Mouse (Mus musculus): ENCODE measurements around the gene Cog2. TPM values are rescaled to one million over a fixed set of nuclear protein-coding genes. Genes with fewer than 3 reads are reported as not detected.

The Cog2 gene
- polyA plus RNA-seq, 1 experiment from 2014 or later = 37.6 TPM

DNA sequence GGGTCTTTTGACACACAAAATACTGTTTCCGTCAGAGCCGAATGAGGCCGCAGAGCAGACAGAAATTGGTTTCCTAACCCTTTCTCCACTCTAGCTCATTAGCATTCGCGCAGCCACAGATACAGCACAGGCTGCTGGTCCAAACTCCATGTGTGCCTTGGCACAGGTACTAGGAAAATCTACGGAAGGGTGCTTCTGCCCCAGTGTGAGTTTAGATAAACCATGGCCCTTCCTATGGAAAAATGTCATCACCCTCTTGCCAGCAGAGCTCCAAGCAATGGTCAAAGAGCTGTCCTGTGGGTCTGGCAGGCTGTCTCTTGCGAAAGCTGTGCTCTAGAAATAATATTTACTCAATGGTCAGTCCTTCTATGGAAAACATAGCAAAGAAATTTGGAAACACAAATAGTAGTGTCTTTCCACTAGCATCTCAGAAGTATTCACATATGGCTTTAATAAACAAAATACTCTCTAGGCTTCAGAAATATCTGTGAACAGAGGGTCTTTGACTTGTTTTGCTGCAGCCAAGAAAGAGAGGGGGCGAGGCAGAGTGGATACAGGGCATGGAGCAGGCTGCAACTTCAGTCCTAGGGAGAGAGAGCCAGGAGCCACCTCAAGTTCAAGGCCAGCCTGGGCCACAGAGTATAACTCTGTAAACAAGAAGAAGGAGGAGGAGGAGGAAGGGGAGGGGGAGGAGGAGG, 51.3 kb downstream of the Cog2 start:
- no peaks in the 10 kb centered on the region for H3K36me3 ChIP-seq (ENCODE audit: control insufficient read depth, insufficient read depth, low read length)
- peak overlapping the region; percentile 80 for H3K27ac ChIP-seq (ENCODE audit: low read length)
- H3K4me1 ChIP-seq (ENCODE audit: control insufficient read depth, insufficient read depth, low read length) = peaks cover 23% of the 10 kb centered on the region
- H3K9me3 ChIP-seq (ENCODE audit: control insufficient read depth, low read length) = no peaks in the 10 kb centered on the region
- WGBS = 56% methylated on average over 8 of the region's 8 CpGs
- peak; percentile 58 for ATAC-seq
- no peaks in the 10 kb centered on the region for H3K27me3 ChIP-seq (replicated peaks; ENCODE audit: control insufficient read depth, insufficient read depth, low read length)
- H3K4me2 ChIP-seq (ENCODE audit: low read depth, low read length) = no peak overlapping the region
- H3K4me3 ChIP-seq (ENCODE audit: low read length) = no peak overlapping the region
- no peak overlapping the region for H3K9ac ChIP-seq (ENCODE audit: low read depth, low read length)

DNA sequence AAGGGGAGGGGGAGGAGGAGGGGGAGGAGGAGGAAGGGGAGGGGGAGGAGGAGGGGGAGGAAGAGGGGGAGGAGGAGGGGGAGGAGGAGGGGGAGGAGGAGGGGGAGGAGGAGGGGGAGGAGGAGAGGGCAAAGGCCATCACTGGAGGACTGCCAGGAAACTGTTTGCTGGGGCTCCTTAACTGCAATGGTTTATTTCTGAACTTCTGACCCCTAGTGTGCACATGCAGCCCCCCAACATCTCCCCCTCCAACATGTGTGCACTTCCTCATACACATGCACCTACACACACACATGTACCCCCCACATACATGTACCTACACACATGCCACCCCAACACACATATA, 51.8 kb downstream of the Cog2 start:
- Histone ChIP-seq H3K36me3 (ENCODE audit: control insufficient read depth, insufficient read depth, low read length) (no peaks in the 10 kb centered on the region), H3K27me3 (replicated peaks; ENCODE audit: control insufficient read depth, insufficient read depth, low read length) (no peaks in the 10 kb centered on the region), H3K4me3 (ENCODE audit: low read length) (no peak overlapping the region), H3K27ac (ENCODE audit: low read length) (peak overlapping the region; percentile 48), H3K9me3 (ENCODE audit: control insufficient read depth, low read length) (no peaks in the 10 kb centered on the region), H3K4me1 (ENCODE audit: control insufficient read depth, insufficient read depth, low read length) (peaks cover 23% of the 10 kb centered on the region), H3K4me2 (ENCODE audit: low read depth, low read length) (no peak overlapping the region), H3K9ac (ENCODE audit: low read depth, low read length) (no peak overlapping the region)
- no peak for ATAC-seq

DNA sequence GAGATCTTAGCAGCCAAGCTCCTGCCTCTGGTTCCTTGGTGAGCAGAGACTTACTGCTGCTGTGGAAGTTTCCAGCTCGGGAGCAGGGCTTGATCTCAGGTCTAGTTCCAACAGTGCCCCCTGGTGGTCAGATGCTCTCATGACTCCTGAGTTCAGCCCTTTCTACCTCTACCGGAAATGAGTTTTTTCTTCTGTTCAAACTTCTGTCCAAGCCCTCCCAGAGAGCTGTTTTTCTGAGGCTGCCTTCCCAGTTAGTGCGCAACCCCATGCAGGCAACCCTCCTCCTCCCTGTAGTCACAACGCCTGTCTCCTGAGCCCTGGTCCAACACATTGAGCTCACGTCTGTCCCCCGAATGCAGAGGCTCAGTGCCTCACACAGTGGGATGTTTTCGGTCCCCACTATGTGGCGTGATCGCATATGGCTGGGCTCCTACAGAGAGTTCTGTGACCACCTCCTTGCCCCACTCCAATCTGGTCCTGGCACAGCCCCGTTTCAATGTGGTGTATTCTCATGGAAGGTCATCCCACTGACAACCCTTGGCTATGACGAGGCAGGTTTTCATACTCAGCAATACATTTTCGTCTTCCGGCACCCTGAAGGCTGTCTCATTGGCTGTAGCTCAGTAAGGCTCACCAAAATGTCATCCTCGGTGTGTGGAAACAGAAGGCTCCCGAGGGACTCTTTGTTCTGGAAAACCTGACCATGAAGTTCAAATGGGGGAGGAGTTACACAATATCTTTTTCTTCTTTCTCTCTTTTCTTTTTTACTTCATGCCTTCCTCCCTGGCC, 53.2 kb downstream of the Cog2 start:
- Histone ChIP-seq H3K4me1 (ENCODE audit: control insufficient read depth, insufficient read depth, low read length) (peaks cover 23% of the 10 kb centered on the region), H3K27me3 (replicated peaks; ENCODE audit: control insufficient read depth, insufficient read depth, low read length) (no peaks in the 10 kb centered on the region), H3K27ac (ENCODE audit: low read length) (peak overlapping the region; percentile 78), H3K4me2 (ENCODE audit: low read depth, low read length) (no peak overlapping the region), H3K9ac (ENCODE audit: low read depth, low read length) (0 out of 2 replicates have a peak overlapping the region, but pooled peaks have one; percentile 29), H3K4me3 (ENCODE audit: low read length) (no peak overlapping the region), H3K9me3 (ENCODE audit: control insufficient read depth, low read length) (no peaks in the 10 kb centered on the region), H3K36me3 (ENCODE audit: control insufficient read depth, insufficient read depth, low read length) (no peaks in the 10 kb centered on the region)
- peak; percentile 57 for ATAC-seq
- WGBS = 60% methylated on average over 15 of the region's 15 CpGs

DNA sequence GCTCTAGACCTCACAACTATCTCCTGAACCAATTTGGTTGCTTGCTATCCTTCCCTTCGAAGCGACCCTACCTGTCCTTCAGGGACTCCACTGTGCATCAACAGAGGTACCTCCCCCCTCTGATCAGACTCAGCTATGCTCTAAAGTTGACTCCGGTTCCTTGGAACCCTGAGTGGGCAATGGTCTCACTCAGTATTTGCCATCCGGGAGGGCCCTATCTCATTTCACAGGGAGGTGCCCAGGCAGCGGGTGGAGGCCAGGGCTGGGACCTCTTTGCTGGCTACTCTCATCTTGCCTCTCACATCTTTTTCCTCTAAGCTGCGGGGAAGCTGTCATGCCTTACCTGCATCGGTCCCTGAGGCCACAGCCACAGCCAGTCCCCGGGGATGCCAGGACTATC, 55.2 kb downstream of the Cog2 start, which contains the start of gene Capn9:
Gene Capn9 (plus strand): TSS at position 301 of the 400 bp plus-strand sequence.
- Histone ChIP-seq H3K4me2 (ENCODE audit: low read depth, low read length) (no peak within 1 kb of the TSS), H3K36me3 (ENCODE audit: control insufficient read depth, insufficient read depth, low read length) (no peaks in the 10 kb centered on the region), H3K4me1 (ENCODE audit: control insufficient read depth, insufficient read depth, low read length) (peaks cover 11% of the 10 kb centered on the region), H3K4me3 (ENCODE audit: low read length) (no peak within 1 kb of the TSS), H3K9me3 (ENCODE audit: control insufficient read depth, low read length) (no peaks in the 10 kb centered on the region), H3K27me3 (replicated peaks; ENCODE audit: control insufficient read depth, insufficient read depth, low read length) (no peaks in the 10 kb centered on the region), H3K9ac (ENCODE audit: low read depth, low read length) (no peak within 1 kb of the TSS), H3K27ac (ENCODE audit: low read length) (no peak within 1 kb of the TSS; the same call in 1 of the 2 replicates)
- ATAC-seq = no peak
- 84% methylated on average over 8 of the region's 8 CpGs for WGBS

DNA sequence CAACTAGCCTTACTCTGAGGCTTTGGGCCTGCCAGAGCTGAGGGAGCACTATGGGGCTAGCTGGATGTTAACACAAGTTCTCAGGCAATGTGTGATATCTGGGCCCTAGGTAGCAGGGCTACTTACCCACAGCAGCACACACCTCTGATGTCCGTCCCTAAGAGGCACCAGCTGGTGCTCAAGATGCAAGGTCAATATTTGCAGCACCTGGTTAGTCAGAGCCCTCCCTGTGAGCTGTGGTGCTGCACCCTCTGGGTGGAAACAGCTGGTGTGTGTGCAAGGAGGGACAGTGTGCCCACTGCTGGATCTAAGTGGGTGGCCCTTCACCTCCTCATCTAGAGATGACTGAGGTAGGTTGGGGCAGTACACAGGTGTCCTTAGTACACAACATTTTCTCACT, 56.2 kb downstream of the Cog2 start:
- Histone ChIP-seq H3K27me3 (replicated peaks; ENCODE audit: control insufficient read depth, insufficient read depth, low read length) (no peaks in the 10 kb centered on the region), H3K9me3 (ENCODE audit: control insufficient read depth, low read length) (no peaks in the 10 kb centered on the region), H3K4me1 (ENCODE audit: control insufficient read depth, insufficient read depth, low read length) (peaks cover 5% of the 10 kb centered on the region), H3K27ac (ENCODE audit: low read length) (no peak overlapping the region), H3K36me3 (ENCODE audit: control insufficient read depth, insufficient read depth, low read length) (no peaks in the 10 kb centered on the region), H3K9ac (ENCODE audit: low read depth, low read length) (no peak overlapping the region), H3K4me3 (ENCODE audit: low read length) (no peak overlapping the region), H3K4me2 (ENCODE audit: low read depth, low read length) (no peak overlapping the region)
- ATAC-seq = peak; percentile 24; the same call in 1 of the 2 replicates
- WGBS = 59% methylated on average over 1 of the region's 1 CpGs

DNA sequence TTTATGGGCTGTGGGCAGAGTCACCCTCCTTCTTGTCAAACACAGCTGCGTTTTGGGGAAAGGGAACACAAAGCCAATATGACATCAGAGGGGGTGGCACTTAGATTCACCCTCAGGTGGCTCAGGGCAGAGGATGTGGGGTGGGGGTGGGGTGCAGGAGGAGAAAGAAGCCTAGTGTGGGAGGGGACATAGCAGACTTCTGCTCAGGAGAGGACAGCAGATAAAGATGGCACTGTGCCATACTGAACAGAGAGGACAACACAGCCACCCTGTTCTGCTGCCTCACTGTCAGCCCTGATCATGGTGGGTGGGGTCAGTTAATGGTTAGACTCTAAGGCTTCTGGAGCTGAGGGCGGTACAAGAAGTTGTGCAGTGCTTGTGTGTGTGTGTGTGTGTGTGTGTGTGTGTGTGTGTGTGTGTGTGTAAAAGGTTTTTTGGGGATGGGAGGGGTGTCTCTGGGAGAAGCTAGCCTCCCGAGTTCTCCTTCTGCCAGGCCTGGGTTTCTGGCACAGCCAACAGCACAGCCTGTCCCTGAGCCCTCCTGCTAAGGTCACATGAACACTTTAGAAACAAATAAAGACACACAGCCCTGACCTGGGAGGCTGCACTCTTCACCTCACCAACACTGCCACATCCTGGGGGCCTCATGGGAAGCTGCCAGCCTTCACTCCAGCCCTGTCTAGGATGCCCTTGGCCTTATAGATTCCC, 65.3 kb downstream of the Cog2 start:
- no peaks in the 10 kb centered on the region for H3K27me3 ChIP-seq (replicated peaks; ENCODE audit: control insufficient read depth, insufficient read depth, low read length)
- no peaks in the 10 kb centered on the region for H3K36me3 ChIP-seq (ENCODE audit: control insufficient read depth, insufficient read depth, low read length)
- H3K4me3 ChIP-seq (ENCODE audit: low read length) = no peak overlapping the region
- H3K9me3 ChIP-seq (ENCODE audit: control insufficient read depth, low read length) = no peaks in the 10 kb centered on the region
- no peak overlapping the region; the same call in 1 of the 2 replicates for H3K9ac ChIP-seq (ENCODE audit: low read depth, low read length)
- 0 out of 2 replicates have a peak overlapping the region, but pooled peaks have one; percentile 16 for H3K27ac ChIP-seq (ENCODE audit: low read length)
- 33% methylated on average over 3 of the region's 3 CpGs for WGBS
- H3K4me2 ChIP-seq (ENCODE audit: low read depth, low read length) = no peak overlapping the region
- peak; percentile 80 for ATAC-seq
- peaks cover 4% of the 10 kb centered on the region; the same call in 1 of the 2 replicates for H3K4me1 ChIP-seq (ENCODE audit: control insufficient read depth, insufficient read depth, low read length)

DNA sequence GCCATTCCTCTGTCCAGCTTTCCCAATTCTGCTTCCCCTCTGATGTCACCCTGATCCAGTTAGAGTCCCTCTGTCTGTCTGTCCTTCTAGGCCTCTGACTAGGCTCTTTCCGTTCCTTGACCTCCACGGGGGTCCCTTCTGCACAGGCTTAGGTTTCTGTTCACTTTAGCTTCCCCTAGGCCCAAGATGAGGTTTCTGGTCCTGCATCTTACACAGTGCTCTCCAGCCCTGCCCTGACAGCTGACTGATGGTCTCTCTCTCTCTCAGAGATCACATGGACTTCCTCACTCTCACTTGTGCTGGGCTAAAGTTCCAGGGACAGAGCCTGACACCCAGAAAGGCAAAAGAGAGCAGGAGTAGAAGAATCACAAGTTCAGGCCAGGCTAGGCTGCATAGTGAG, 66.0 kb downstream of the Cog2 start:
- no peak for ATAC-seq

DNA sequence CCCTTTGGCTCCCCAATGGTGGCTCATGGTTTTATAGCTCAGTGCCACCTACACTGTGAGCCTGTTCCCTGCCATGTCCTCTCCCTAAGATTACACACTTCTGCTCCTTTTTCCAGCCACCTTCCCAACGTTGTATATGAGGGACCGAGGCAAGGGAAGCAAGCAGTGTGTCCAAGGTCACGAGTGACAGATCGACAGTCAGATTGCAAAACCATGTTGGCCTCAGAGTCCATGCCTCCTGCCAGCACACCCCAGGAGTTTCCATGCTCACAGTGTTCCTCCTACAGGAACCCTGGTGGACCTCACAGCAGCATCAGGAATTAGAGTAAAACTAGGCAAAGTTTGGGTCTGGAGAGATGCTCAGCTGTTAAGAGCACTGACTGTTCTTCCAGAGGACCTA, 68.8 kb downstream of the Cog2 start:
- WGBS = 75% methylated on average over 4 of the region's 4 CpGs
- no peak for ATAC-seq
- peaks cover 4% of the 10 kb centered on the region; the same call in 1 of the 2 replicates for H3K4me1 ChIP-seq (ENCODE audit: control insufficient read depth, insufficient read depth, low read length)
- H3K27me3 ChIP-seq (replicated peaks; ENCODE audit: control insufficient read depth, insufficient read depth, low read length) = no peaks in the 10 kb centered on the region
- no peak overlapping the region for H3K4me3 ChIP-seq (ENCODE audit: low read length)
- H3K36me3 ChIP-seq (ENCODE audit: control insufficient read depth, insufficient read depth, low read length) = no peaks in the 10 kb centered on the region
- no peak overlapping the region for H3K27ac ChIP-seq (ENCODE audit: low read length)
- no peak overlapping the region for H3K9ac ChIP-seq (ENCODE audit: low read depth, low read length)
- no peak overlapping the region for H3K4me2 ChIP-seq (ENCODE audit: low read depth, low read length)
- H3K9me3 ChIP-seq (ENCODE audit: control insufficient read depth, low read length) = no peaks in the 10 kb centered on the region

More for the DNA sequence above, 66.0 kb downstream of the Cog2 start:
- no peak overlapping the region for H3K4me3 ChIP-seq (ENCODE audit: low read length)
- H3K36me3 ChIP-seq (ENCODE audit: control insufficient read depth, insufficient read depth, low read length) = no peaks in the 10 kb centered on the region
- H3K4me1 ChIP-seq (ENCODE audit: control insufficient read depth, insufficient read depth, low read length) = peaks cover 4% of the 10 kb centered on the region; the same call in 1 of the 2 replicates
- no peak overlapping the region for H3K4me2 ChIP-seq (ENCODE audit: low read depth, low read length)
- no peak overlapping the region; the same call in 1 of the 2 replicates for H3K9ac ChIP-seq (ENCODE audit: low read depth, low read length)
- WGBS = 90% methylated on average over 2 of the region's 2 CpGs
- H3K27ac ChIP-seq (ENCODE audit: low read length) = no peak overlapping the region
- H3K9me3 ChIP-seq (ENCODE audit: control insufficient read depth, low read length) = no peaks in the 10 kb centered on the region
- no peaks in the 10 kb centered on the region for H3K27me3 ChIP-seq (replicated peaks; ENCODE audit: control insufficient read depth, insufficient read depth, low read length)

Measured in intestine, embryonic 16.5 days (tissue).